Mouse (Mus musculus): Measurements from ENCODE around the gene Pcsk5. TPM values are rescaled to one million over a fixed set of nuclear protein-coding genes. Genes with fewer than 3 reads are reported as not detected.

Gene Pcsk5
- total and polyA plus RNA-seq, 3 experiments: not detected

- Histone ChIP-seq H3K9ac (ENCODE audit: insufficient read depth, low read depth) (no peak overlapping the region), H3K79me2 (replicated peaks; ENCODE audit: control insufficient read depth, extremely low read depth, insufficient read depth, poor library complexity, severe bottlenecking) (no peaks in the 10 kb centered on the region), H3K36me3 (replicated peaks in 1 of 2; ENCODE audit: control insufficient read depth in 1 of 2, insufficient read depth in 1 of 2, low read length in 1 of 2) (no peaks in the 10 kb centered on the region), H3K9me3 (replicated peaks; ENCODE audit: low read length) (no peaks in the 10 kb centered on the region), H3K4me3 (replicated peaks in 1 of 3; ENCODE audit: low read depth in 2 of 3, low read length in 2 of 3, poor library complexity in 1 of 3) (no peak overlapping the region), H3K4me1 (ENCODE audit: control insufficient read depth in 1 of 2, insufficient read depth in 2 of 2) (peaks cover 2 to 5% of the 10 kb centered on the region in 2 experiments; a peak in 3 of 4 replicates), H3K27ac (ENCODE audit: insufficient read depth, low read depth) (no peak overlapping the region), H3K4me2 (ENCODE audit: insufficient read depth, low read depth, poor library complexity, severe bottlenecking) (no peak overlapping the region), H3K27me3 (replicated peaks) (no peaks in the 10 kb centered on the region)
- DNase-seq (ENCODE audit: extremely low read depth): no peak
- dilution Hi-C loops (cut with MboI; ENCODE audit: extremely low pct_ligation_motif_present, extremely low pct_unique_long_range_greater_than_20kb, low sequenced_read_pairs): no loop called here
- TF ChIP-seq ZC3H11A (IDR thresholded peaks at IDR 0.05; ENCODE audit: low read depth, low read length) (no peak), BHLHE40 (IDR thresholded peaks at IDR 0.05; ENCODE audit: low read depth, low read length) (no peak), MEF2A (IDR thresholded peaks at IDR 0.05; ENCODE audit: borderline replicate concordance, low read depth, low read length) (no peak), USF2 (conservative IDR thresholded peaks at IDR 0.05; ENCODE audit: low read depth, low read length) (no peak), CHD1 (IDR thresholded peaks at IDR 0.05; ENCODE audit: low read depth, low read length) (no peak), USF1 (IDR thresholded peaks at IDR 0.05; ENCODE audit: low read depth, low read length) (no peak), NELFE (IDR thresholded peaks at IDR 0.05; ENCODE audit: low read depth, low read length) (no peak), ELF1 (IDR thresholded peaks at IDR 0.05; ENCODE audit: low read depth, low read length) (no peak), ZKSCAN1 (IDR thresholded peaks at IDR 0.05; ENCODE audit: borderline replicate concordance, low read depth, low read length) (no peak), RCOR1 (conservative IDR thresholded peaks at IDR 0.05; ENCODE audit: low read depth, low read length) (no peak), HCFC1 (IDR thresholded peaks at IDR 0.05; ENCODE audit: low read depth, low read length) (no peak), MAZ (IDR thresholded peaks at IDR 0.05; ENCODE audit: low read depth, low read length) (no peak), JUN (IDR thresholded peaks at IDR 0.05; ENCODE audit: insufficient read depth, low read depth, low read length) (no peak), MYC (IDR thresholded peaks at IDR 0.05; ENCODE audit: low read depth, low read length) (no peak), MAX (IDR thresholded peaks at IDR 0.05; ENCODE audit: low read length) (no peak), MAFK (IDR thresholded peaks at IDR 0.05; ENCODE audit: insufficient replicate concordance, low read length) (no peak), JUND (conservative IDR thresholded peaks at IDR 0.05; ENCODE audit: low read depth, low read length) (no peak), POLR2AphosphoS2 (IDR thresholded peaks at IDR 0.05; ENCODE audit: low read depth, low read length) (no peak)
- in situ Hi-C loops (cut with MboI; ENCODE audit: low pct_ligation_motif_present, low pct_unique_long_range_greater_than_20kb, low sequenced_read_pairs): no loop called here
Measured at GRCm38 (mm10) chr19:17443581-17443980, 393.9 kb downstream of the Pcsk5 start.

- Histone ChIP-seq H3K79me2 (replicated peaks; ENCODE audit: control insufficient read depth, extremely low read depth, insufficient read depth, poor library complexity, severe bottlenecking) (no peaks in the 10 kb centered on the region), H3K4me1 (ENCODE audit: control insufficient read depth in 1 of 2, insufficient read depth in 2 of 2) (no peaks in the 10 kb centered on the region), H3K36me3 (replicated peaks in 1 of 2; ENCODE audit: control insufficient read depth in 1 of 2, insufficient read depth in 1 of 2, low read length in 1 of 2) (no peaks in the 10 kb centered on the region), H3K4me2 (ENCODE audit: insufficient read depth, low read depth, poor library complexity, severe bottlenecking) (no peak overlapping the region), H3K27ac (ENCODE audit: insufficient read depth, low read depth) (no peak overlapping the region), H3K9me3 (replicated peaks; ENCODE audit: low read length) (no peaks in the 10 kb centered on the region), H3K4me3 (replicated peaks in 1 of 3; ENCODE audit: low read depth in 2 of 3, low read length in 2 of 3, poor library complexity in 1 of 3) (no peak overlapping the region), H3K9ac (ENCODE audit: insufficient read depth, low read depth) (no peak overlapping the region), H3K27me3 (replicated peaks) (no peaks in the 10 kb centered on the region)
- dilution Hi-C loops (cut with MboI; ENCODE audit: extremely low pct_ligation_motif_present, extremely low pct_unique_long_range_greater_than_20kb, low sequenced_read_pairs) (no loop called here), in situ Hi-C loops (cut with MboI; ENCODE audit: low pct_ligation_motif_present, low pct_unique_long_range_greater_than_20kb, low sequenced_read_pairs) (no loop called here)
- TF ChIP-seq BHLHE40 (IDR thresholded peaks at IDR 0.05; ENCODE audit: low read depth, low read length) (no peak), ELF1 (IDR thresholded peaks at IDR 0.05; ENCODE audit: low read depth, low read length) (no peak), ZKSCAN1 (IDR thresholded peaks at IDR 0.05; ENCODE audit: borderline replicate concordance, low read depth, low read length) (no peak), POLR2AphosphoS2 (IDR thresholded peaks at IDR 0.05; ENCODE audit: low read depth, low read length) (no peak), TBP (conservative IDR thresholded peaks at IDR 0.05; ENCODE audit: low read depth, low read length) (no peak), JUN (IDR thresholded peaks at IDR 0.05; ENCODE audit: insufficient read depth, low read depth, low read length) (no peak), RAD21 (IDR thresholded peaks at IDR 0.05; ENCODE audit: low read depth, low read length) (no peak), RCOR1 (conservative IDR thresholded peaks at IDR 0.05; ENCODE audit: low read depth, low read length) (no peak), MAX (IDR thresholded peaks at IDR 0.05; ENCODE audit: low read length) (no peak), ETS1 (conservative IDR thresholded peaks at IDR 0.05; ENCODE audit: low read depth, low read length) (no peak), NELFE (IDR thresholded peaks at IDR 0.05; ENCODE audit: low read depth, low read length) (no peak), SMC3 (IDR thresholded peaks at IDR 0.05; ENCODE audit: low read depth, low read length) (no peak), GABPA (IDR thresholded peaks at IDR 0.05; ENCODE audit: insufficient replicate concordance, low read depth, low read length) (no peak)
- DNase-seq (ENCODE audit: extremely low read depth): no peak
Measured at GRCm38 (mm10) chr19:17439476-17440189, 397.8 kb downstream of the Pcsk5 start.
